Mouse (Mus musculus): ENCODE measurements around the gene Tapbp.
"Not testable (repeated sequence)": the region's sequence is repeated elsewhere in the genome, so short reads cannot be mapped to it uniquely, and the experiment has no call there.

The Tapbp gene

DNA sequence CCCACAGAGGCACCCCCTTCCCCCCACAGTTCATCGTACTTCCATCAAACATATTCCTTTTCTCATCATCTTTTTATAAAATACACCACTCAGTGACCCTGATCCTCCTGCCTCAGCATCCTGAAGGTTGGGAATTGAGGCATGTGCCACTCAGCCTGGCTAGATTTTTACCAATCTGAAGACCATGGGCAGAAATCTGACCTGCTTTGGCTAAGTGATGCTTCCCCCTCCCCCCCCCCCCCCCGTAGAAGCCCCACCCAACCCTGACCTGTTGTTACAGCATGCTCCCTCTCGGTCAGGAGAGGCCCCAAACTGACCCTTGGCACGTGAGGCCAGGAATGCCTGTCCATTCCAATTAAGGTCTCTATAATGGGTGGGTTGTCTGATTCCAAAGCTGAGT, 10.9 kb upstream of the Tapbp start, which contains the start of gene Platr17:
Platr17 (plus strand) TSS at position 301 of the 400 bp plus-strand sequence.
- not testable (repeated sequence) for DNase-seq

DNA sequence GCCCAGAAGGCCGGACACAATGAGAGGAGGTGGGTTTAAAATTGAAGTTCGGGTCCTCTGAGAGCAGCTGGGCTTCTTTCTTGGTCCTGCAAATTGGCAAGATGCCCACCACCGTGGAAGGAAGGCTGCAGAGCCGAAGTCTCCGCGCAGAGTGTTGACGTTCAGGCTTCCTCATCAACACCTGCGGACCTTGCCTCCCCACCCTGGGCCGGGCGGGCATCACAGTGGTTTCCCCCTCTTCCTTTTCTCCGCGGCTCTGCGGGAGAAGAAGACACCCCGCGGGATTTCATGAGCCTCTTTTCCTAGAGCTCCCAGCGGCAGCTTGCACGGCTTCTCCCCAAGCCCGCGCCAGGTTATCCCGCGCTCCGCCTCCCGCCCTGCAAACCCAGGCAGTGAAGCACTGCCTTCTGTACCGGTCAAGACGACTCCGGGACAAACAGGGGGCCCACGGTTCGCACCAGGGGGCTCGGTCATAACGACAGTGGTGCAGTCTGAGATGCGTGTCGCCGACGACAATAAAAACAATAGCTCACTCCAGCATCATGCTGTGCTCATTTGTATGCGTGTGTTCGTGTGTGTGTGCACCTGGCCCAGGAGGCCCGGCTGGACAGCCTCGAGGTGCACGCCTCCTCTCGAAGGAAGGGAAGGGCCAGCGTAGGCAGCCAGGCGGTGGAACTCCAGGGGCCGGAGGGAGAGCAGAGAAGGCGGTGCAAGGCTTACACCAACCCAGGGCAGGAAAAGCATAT, 7.2 kb upstream of the Tapbp start:
- peak; percentile 59 for DNase-seq

DNA sequence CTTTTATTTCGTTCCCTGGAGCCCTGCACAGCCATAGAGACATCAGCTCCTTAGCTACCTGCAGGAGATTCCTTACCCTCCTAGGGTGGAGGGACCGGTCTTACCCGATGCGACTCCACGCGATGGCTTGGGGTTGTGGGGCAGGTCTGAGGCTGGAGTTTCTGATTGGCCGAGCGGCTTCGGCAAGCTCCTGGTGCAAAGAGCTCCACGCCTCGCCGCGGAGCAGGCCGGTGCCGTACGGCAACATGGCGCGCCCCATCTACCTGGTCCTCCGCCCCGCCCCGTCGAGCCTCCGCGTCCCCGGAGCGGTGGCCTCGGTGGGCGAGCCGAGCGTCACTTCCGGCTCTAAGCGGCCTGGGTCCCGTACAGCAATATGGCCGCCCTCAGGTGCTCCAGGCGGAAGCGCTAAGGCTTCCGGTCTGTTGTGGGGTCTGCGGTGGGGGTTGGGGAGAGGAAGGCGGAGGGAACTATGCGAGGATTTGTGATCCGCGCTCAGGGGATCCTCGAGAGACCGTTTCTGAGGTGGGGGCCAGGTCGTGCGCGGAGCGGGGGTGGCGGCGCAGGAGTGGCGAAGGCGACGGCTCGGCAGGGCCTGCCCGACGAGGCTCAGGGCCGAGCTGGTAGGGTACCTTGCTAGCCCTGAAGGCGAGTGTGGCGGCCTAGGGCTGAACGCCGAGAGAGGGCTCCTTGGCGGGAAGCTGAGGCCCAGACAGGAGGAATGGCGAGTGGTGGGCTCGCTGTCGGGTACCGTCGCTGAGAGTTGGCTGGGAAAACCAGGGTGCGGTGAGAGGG, 6.4 kb upstream of the Tapbp start, which contains the start of gene Daxx:
Daxx (plus strand) TSS at position 338 of the 792 bp plus-strand sequence.
- DNase-seq: peak; percentile 97

DNA sequence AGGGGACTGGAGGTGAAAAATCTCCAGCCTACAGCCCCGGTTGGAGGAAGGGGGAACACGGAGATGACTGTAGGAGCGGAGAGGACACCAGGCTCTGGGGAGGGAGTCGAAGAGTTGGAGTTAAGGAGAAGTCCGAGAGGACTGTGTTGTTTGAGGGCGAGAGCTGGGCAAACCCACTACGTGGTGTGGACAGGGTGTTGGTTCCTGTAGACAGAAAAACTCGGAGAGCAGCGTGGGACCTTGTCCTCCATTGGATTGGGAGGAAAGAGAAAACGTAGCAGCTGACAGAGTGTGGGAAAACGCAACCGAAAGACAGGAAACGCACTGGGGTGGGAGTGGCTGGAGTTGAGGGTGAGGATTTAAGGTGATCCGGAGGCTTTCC, 5.8 kb upstream of the Tapbp start:
- peak; percentile 42 for DNase-seq

DNA sequence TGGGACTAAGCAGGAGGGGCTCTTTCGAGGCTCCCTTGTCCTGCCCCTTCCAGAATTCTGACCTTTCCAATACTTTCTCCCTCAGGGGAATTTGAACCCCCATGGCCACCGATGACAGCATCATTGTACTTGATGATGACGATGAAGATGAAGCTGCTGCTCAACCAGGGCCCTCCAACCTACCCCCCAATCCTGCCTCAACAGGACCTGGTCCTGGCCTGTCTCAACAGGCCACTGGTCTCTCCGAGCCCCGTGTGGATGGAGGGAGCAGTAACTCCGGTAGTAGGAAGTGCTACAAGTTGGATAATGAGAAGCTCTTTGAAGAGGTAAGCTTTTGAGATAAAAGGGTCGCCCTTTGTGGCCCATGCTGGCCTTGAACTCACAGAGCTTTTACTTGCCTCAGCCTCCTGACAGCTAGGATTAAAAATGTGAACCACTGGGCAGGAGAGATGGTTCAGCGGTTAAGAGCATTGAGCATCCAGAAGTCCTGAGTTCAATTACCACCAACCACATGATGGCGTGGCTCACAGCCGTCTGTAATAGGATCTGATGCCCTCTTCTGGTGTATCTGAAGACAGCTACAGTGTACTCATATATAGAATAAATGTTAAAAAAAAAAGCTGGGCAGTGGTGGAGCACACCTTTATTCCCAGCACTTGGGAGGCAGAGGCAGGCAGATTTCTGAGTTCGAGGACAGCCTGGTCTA, 5.2 kb upstream of the Tapbp start:
- DNase-seq: no peak

DNA sequence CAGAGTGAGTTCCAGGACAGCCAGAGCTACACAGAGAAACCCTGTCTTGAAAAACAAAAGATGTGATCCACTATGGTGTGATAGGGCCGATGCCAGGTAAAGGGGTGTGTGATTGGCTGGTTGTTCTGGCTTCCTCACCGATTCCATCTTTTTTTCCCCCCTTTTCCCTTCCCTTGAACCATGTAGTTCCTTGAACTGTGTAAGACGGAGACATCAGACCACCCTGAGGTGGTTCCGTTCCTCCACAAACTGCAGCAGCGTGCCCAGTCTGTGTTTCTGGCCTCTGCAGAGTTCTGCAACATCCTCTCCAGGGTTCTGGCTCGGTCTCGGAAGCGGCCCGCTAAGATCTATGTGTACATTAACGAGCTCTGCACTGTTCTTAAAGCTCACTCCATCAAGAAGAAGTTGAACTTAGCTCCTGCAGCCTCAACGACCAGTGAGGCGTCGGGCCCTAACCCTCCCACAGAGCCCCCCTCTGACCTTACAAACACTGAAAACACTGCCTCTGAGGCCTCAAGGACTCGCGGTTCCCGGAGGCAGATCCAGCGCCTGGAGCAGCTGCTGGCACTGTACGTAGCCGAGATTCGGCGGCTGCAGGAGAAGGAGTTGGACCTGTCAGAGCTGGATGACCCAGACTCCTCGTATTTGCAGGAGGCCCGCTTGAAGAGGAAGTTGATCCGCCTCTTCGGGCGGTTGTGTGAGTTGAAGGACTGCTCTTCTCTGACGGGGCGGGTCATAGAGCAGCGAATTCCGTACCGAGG, 4.5 kb upstream of the Tapbp start:
- DNase-seq: no peak

DNA sequence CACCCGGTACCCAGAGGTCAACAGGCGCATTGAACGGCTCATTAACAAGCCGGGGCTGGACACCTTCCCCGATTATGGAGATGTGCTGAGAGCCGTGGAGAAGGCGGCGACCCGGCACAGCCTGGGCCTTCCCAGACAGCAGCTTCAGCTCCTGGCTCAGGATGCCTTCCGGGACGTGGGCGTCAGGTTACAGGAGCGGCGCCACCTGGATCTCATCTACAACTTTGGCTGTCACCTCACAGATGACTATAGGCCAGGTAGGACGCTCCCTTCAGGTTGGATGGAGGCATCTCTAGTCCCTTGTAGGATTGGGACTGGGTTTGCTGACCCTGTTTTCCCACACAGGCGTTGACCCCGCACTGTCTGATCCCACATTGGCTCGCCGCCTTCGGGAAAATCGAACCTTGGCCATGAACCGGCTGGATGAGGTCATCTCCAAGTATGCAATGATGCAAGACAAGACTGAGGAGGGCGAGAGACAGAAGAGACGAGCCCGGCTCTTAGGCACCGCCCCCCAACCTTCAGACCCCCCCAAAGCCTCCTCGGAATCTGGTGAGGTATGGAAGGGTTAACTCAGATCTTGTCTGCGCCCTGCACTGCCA, 3.8 kb upstream of the Tapbp start:
- DNase-seq: no peak

DNA sequence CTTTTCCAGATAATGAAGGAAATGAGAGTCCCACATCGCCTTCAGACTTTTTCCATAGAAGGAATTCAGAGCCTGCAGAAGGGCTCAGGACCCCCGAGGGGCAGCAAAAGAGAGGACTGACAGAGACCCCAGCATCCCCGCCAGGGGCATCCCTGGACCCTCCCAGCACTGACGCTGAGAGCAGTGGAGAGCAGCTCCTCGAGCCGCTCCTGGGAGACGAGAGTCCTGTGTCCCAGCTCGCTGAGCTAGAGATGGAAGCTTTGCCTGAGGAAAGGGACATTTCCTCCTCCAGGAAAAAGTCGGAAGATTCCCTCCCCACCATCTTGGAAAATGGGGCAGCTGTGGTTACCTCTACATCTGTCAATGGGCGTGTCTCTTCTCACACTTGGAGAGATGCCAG, 2.4 kb upstream of the Tapbp start:
- no peak for DNase-seq

DNA sequence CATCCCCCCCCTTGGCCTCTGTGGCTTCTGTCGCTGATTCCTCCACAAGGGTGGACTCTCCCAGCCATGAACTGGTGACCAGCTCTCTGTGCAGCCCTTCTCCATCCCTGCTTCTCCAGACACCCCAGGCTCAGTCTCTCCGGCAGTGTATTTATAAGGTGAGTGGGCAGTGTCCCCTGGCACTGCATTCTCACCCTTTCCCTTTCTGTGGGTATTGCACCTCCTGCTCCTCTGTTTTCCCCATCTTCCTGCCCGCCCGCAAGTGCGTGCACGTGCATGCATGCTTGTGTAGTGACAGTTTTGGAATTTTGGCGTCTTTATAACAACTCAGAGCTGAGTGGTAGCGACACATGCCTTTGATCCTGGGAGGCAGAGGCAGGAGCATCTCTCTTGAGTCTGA, 1.8 kb upstream of the Tapbp start:
- DNase-seq: no peak

DNA sequence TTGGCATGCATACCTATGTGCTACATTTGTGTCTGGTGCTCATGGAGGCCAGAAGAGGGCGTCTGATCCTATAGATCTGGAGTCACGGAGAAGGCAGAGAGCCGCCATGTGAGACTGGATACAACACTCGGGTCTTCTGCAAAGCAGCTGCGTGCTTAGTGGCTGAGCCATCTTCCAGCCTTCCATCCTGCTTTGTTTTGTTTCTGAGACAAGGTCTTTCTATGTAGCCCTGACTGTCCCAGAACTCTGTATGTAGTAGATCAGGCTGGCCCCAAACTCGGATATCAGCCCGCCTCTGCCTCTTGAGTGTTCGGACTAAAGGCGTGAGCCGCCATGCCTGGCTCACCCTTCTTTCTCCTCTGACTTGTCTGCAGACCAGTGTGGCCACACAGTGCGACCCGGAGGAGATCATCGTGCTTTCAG, 719 bp upstream of the Tapbp start:
- DNase-seq: no peak

DNA sequence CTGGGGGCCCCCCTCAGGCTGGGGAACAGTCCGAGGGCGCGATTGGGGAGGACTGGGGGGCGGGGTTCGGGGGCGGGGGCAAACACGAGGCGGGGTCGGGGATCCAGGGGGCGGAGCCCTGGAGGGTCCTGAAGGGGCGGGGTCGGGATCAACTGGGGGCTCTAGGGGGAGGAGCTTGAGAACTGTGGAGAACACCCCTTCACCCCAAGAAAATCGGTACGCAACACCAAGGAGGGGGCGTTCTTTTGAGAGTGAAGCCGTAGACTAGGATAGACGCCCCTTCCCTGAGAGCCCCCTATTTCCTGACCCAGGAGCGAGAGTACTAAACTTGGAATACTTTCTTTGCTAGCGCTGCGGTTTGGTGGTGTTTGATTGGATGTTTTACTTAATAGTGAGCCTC, 595 bp downstream of the Tapbp start:
- DNase-seq: no peak

DNA sequence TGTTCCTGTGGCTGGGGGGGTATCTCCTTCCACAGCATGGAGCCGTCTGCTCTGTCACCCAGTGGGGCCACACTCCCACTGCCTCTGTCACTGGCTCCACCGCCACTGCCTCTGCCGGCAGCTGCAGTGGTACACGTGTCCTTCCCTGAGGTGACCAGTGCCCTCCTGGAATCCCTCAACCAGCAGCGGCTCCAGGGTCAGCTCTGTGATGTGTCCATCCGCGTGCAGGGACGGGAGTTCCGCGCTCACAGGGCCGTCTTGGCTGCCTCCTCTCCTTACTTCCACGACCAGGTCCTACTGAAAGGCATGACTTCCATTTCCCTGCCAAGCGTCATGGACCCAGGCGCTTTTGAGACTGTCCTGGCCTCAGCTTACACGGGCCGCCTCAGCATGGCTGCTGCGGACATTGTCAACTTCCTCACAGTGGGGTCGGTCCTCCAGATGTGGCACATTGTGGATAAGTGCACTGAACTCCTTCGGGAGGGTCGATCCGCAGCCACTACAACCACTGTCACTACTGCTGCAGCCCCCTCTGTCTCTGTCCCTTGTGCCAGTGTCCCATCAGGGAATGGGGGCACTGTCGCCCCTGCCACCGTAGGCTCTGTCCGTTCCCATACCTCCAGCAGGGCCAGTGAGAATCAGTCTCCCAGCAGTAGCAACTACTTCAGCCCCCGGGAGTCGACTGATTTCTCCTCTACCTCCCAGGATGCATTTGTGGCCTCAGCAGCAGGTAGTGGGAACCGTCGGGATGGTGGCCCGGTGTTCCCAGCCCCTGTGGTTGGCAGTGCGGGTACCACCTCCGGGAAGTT, 1.4 kb downstream of the Tapbp start:
- no peak for DNase-seq

DNA sequence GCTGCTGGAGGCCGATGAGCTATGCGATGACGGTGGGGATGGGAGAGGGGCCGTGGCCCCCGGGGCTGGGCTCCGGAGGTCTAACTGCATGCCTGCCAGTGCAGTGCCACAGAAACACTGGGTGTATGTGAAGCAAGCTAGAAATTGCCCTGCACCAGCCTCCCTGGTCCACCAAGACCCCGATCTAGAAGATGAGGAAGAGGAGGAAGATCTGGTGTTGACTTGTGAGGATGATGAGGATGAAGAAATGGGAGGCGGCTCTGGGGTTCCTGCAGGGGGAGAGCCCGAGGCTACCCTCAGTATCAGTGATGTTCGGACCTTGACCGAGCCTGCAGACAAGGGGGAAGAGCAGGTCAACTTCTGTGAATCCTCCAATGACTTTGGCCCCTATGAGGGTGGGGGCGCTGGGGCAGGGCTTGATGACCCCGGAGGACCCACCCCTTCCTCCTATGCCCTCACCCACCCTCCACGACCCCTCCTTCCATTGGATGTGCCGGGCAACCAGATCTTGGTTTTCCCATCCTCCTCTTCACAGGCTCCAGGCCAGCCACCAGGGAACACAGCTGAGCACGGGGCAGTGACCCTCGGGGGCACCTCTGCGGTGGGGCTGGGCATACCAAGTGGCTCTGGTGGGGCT, 2.1 kb downstream of the Tapbp start:
- DNase-seq: no peak

DNA sequence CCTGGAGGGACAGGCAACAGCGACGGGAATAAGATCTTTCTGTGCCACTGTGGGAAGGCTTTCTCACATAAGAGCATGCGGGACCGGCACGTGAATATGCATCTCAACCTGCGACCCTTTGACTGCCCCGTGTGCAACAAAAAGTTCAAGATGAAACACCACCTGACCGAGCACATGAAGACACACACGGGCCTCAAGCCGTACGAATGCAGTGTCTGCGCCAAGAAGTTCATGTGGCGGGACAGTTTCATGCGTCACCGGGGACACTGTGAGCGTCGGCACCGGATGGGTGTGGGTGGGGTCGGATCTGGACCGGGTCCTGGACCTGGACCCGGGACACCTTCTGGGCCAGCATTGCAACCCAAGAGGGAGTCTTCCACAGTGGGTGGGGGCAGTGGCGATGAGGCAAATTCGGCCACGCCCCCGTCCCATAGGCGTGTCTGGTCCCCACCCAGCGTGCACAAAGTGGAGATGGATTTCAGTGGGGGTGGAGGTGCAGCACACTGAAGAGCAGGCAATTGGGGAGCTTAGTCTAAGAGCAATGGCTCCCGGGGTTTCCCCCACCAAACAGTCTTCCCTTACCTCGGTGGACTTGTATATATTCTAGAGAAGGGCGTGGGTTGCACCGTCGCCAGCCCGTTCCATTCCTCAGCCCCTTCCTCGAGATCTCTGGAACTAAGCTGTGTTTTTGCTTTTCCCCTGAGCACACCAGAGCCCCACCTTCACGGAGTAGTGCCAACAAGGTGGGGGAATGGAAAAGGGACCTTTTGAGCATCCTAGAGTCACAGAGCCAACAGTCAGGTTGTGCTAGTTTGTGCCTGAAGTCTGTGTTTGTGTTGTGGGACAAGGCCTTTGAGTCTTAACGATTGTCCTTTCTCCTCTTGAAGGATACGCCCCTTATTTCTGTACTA, 2.8 kb downstream of the Tapbp start:
- peak; percentile 76 for DNase-seq

DNA sequence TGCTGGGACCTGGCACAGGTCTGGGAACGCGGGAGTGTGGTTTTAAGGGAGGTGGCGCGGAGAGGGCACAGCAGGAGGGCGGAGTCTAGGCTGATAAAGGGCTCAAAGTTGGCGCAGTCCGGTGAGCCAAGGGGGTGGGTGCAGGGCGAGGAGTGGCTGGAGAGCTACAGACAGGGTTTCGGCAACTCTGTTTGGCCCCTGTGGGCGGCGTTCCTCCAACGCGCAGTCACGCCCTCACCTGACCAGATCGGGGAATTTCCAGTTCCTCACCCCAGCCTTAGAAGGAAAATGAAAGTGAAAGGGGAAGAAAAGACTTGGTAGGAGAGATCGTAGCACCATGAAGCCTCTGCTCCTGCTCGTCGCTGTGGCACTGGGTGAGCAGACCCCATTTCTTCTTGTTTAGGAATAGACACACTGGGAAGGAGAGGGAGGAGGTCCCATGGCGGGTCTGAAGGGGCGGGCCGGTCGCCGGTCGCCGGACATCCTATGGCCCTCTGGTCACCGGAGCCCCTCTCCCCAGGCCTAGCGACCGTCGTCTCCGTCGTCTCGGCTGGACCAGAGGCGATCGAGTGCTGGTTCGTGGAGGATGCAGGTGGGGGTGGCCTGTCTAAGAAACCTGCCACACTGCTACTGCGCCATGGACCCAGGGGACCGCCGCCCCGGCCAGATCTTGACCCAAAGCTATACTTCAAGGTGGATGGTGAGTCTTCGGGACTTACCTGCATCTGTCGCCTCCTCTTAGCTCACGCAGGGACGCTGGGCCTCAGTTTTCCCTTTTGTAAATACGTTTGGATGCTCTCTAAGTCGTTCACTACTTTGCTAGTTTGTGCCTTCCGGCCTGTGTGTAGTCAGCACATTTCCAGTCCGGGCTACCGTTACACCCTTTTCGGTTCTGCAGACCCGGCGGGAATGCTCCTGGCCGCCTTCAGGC, 3.9 kb downstream of the Tapbp start:
- DNase-seq: peak; percentile 92

DNA sequence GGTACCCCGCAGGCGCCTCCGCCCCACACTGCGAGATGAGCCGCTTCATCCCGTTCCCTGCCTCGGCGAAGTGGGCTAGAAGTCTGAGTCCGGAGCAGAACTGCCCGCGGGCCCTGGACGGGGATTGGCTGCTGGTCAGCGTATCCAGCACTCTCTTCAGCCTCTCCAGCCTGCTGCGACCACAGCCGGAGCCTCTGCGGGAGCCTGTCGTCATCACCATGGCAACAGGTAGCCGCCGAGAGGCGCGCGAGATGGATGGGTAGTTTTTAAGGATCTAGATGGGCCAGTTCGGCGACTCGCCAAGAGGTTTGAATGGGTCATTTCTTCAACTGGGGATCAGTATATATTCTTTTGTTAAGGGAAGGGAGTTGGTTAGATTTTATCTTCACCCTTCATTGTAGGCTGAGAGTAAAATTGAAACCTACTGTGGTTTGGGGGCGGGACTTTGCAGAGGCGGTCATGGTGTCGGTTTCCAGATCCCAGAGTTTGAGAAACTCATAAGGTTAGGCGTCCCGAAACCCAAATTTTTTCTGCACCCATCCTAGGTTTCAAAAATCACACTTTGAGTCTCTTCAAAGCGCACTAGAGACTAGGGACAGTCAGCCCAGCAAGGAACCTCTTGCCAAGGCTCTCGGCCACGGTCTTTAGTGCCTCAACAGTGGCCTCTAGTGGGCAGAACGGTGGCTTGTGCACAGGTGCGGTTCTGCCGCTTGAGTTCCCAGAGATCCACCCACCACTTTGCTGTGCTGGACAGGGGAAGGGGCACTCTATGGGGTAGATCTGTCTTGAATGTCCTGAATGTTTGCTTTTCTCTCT, 4.8 kb downstream of the Tapbp start:
- DNase-seq: peak; percentile 89

DNA sequence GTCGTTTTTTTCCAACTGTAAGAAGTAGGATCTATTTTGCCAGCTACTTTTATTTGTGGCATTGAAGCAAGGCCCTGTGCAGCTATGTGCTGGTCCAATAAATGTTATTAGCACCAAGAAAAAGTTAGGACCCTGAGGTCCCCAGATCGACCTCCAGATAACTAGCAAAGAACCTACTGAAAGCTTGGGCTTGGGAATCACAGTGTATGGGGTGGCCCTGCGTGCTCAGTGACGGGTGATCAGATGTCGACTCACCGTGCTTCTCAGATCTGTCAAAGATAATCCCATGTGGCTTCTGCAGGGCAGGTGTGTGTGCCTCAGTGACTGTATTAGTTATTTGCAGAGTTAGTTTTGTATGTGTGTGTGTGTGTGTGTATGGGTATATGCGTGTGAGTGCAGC, 5.7 kb downstream of the Tapbp start:
- DNase-seq: no peak
